Mouse (Mus musculus): Measurements from ENCODE around the gene Sv2a.

- TF ChIP-seq MAFK (IDR thresholded peaks at IDR 0.05; ENCODE audit: insufficient read depth, low read depth, low read length) (no peak), CHD2 (IDR thresholded peaks at IDR 0.05; ENCODE audit: low read depth, low read length) (no peak)
Measured at GRCm38 (mm10) chr3:96151836-96152235, 29.1 kb upstream of the Sv2a start.

Measured in ES-E14 (cell line).